Mouse (Mus musculus) lung, adult 2 months (tissue): Measurements from ENCODE around the gene Rpl41.

Experiments
- CTCF ChIP-seq: fragments of 200-500 bp; IDR thresholded peaks from 2 replicates; pipeline ENCODE4 v1.5.1; 2011; ENCODE audit warnings: mild to moderate bottlenecking, low read length, control low read depth; ENCODE audit not compliant: insufficient read depth
- POLR2A ChIP-seq: fragments of 200-500 bp; IDR thresholded peaks from 2 replicates; pipeline ENCODE4 v1.6.1; 2011; ENCODE audit warnings: low read depth, mild to moderate bottlenecking, control low read depth, low read length, borderline replicate concordance; ENCODE audit errors: extremely low read depth

GRCm38 (mm10) chr10:128509203-128509602 lies 39.9 kb downstream of the Rpl41 start:
- TF ChIP-seq CTCF (no peak), POLR2A (no peak)
